ENCODE assay signal across 12 mouse cellular contexts in the genomic region with DNA sequence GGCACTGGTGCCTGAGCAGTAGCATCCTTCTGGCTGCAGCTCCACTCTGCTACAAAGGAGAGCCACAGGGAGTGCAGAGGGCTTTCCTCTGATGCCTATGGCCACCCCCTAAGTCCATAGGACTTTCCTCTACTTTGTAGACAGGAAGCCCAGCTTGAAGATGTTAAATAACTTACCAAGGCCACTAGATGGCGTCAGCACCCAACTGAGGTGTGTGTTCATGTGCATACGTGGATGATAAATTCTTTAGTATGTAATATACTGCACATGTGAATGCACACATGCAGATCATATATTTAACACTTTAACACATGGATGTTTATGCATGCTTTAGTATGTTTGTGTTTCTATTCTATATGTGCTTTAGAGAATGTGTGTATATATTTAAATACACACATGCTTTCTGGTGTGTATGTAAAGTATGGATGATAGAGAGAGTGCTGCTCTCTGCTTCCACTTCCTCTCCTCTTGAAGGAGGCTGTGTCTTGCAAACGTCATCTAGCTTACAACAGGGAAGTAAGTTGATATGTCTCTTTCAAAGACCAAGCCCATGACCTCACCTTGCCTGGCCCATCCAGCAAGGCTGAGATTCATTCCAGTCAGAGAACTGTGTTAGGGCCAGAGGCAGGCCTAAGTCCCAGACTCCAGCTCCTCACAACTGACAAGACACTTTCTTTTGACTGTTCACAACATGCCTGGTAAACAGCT. TPM values are rescaled to one million over a fixed set of nuclear protein-coding genes. Genes with fewer than 3 reads are reported as not detected.
DNase-seq lines count a peak whose midpoint lies in the region; TF ChIP-seq lines count a peak whose summit lies in the region.
"Had no signal": no experiment of that assay in that cellular context is flagged by ENCODE, and none has a peak within 500 bp of the region (broad histone marks: within the 10 kb centered on the region; RNA-seq: fewer than 3 reads in every experiment).

No protein-coding gene starts in this region.

- no peak for TF ChIP-seq EP300 in heart, adult 2 months (IDR thresholded peaks at IDR 0.05; ENCODE audit: insufficient read depth, low read depth, low read length)

- H3K27me3 ChIP-seq in heart, adult 2 months (ENCODE audit: control insufficient read depth, insufficient read depth, low read length): no peaks in the 10 kb centered on the region
- no peaks in the 10 kb centered on the region for H3K27me3 ChIP-seq in forebrain, embryonic 10.5 days (ENCODE audit: poor library complexity, severe bottlenecking)
- H3K27me3 ChIP-seq: forebrain, embryonic 12.5 days; limb, embryonic 13.5 days had no signal

- no peaks in the 10 kb centered on the region for H3K79me2 ChIP-seq in heart, adult 2 months (replicated peaks; ENCODE audit: control insufficient read depth, insufficient read depth, low read length)

- H3K27ac ChIP-seq in heart, adult 2 months: no peak overlapping the region
- no peak overlapping the region for H3K27ac ChIP-seq in forebrain, embryonic 10.5 days
- H3K27ac ChIP-seq: forebrain, embryonic 12.5 days; limb, embryonic 13.5 days had no signal

- H3K9me3 ChIP-seq in forebrain, embryonic 10.5 days: no peaks in the 10 kb centered on the region
- H3K9me3 ChIP-seq: forebrain, embryonic 12.5 days; limb, embryonic 13.5 days had no signal

- H3K4me3 ChIP-seq in heart, adult 2 months: no peak overlapping the region
- no peak overlapping the region for H3K4me3 ChIP-seq in forebrain, embryonic 10.5 days
- H3K4me3 ChIP-seq: forebrain, embryonic 12.5 days; limb, embryonic 13.5 days had no signal

- WGBS in heart, adult 2 months: 25% methylated on average over 3 of the region's 3 CpGs
- 25% methylated on average over 3 of the region's 3 CpGs for WGBS in forebrain, embryonic 10.5 days

- intact Hi-C loops in heart, adult 2 months (cut with DNase I): no loop called here
- intact Hi-C loops in heart, postnatal 14 days (cut with DNase I): no loop called here

- peak; percentile 65 for TF ChIP-seq CTCF in heart, adult 2 months (IDR thresholded peaks at IDR 0.05)

- no peaks in the 10 kb centered on the region for H3K36me3 ChIP-seq in heart, adult 2 months (ENCODE audit: control insufficient read depth, insufficient read depth, low read length)
- H3K36me3 ChIP-seq in forebrain, embryonic 10.5 days (replicated peaks): no peaks in the 10 kb centered on the region
- H3K36me3 ChIP-seq: forebrain, embryonic 12.5 days; limb, embryonic 13.5 days had no signal

- no peak for TF ChIP-seq POLR2A in heart, adult 2 months (IDR thresholded peaks at IDR 0.05; ENCODE audit: insufficient read depth, low read depth, low read length)

- DNase-seq in heart, adult 2 months: no peak
- no peak for DNase-seq in heart, postnatal 14 days
- peak; percentile 87 for DNase-seq in 416B (ENCODE audit: low read depth)
- DNase-seq in MN1 (ENCODE audit: low spot score): peak; percentile 46
- DNase-seq in induced T-regulatory cell, adult 2 months (ENCODE audit: low read depth): peak; percentile 69
- no peak for DNase-seq in kidney, postnatal 10 days
- no peak for DNase-seq in forebrain, embryonic 10.5 days (ENCODE audit: extremely low spot score, low spot score)
- no peak for DNase-seq in heart, postnatal 4 days
- DNase-seq: adrenal gland, adult 8-10 months had no signal

- H3K9ac ChIP-seq in heart, adult 2 months (ENCODE audit: low read depth, low read length): no peak overlapping the region
- H3K9ac ChIP-seq: forebrain, embryonic 12.5 days; limb, embryonic 13.5 days had no signal

- peaks cover 2% of the 10 kb centered on the region; the same call in 1 of the 2 replicates for H3K4me1 ChIP-seq in heart, adult 2 months (ENCODE audit: control insufficient read depth, insufficient read depth, low read length)
- peaks cover 8% of the 10 kb centered on the region for H3K4me1 ChIP-seq in forebrain, embryonic 10.5 days

RNA-seq across cellular contexts. Expression of a gene that starts 28.1 kb away (rescaled TPM):
- not detected for total RNA-seq in heart, adult 2 months (2021)
- polyA plus RNA-seq in heart, adult 2 months (2012; rRNA removed): 0.06 and 0.09 TPM in 2 replicates
- not detected for total RNA-seq in heart, postnatal 14 days (2021)
- polyA plus RNA-seq in forebrain, embryonic 10.5 days (2016; fragmentation: Nextera tagmentation; extraction: Ambion mirVana): 0.05 TPM in 1 of 2 replicates, not detected in the other
- not detected for total RNA-seq in heart, postnatal 4 days (2021)
- total RNA-seq: adrenal gland, adult 8-10 months had no signal
- polyA plus RNA-seq: forebrain, embryonic 12.5 days; limb, embryonic 13.5 days; neural tube, embryonic 11.5 days had no signal

Comparison
In these comparisons a context has a peak if more than half of its experiments do, and no peak if none do; other contexts are left out.
1. DNase-seq: peak in 416B (single experiment), MN1 (single experiment) and induced T-regulatory cell, adult 2 months (single experiment); none in heart, adult 2 months (0 of 2), heart, postnatal 14 days (0 of 2), kidney, postnatal 10 days (single experiment), forebrain, embryonic 10.5 days (single experiment) and heart, postnatal 4 days (single experiment).